Mouse (Mus musculus): ENCODE results near the gene Hectd3. TPM values are rescaled to one million over a fixed set of nuclear protein-coding genes. Genes with fewer than 3 reads are reported as not detected.

The Hectd3 gene
- total RNA-seq, 2 experiments from 2014 or later: 8.5 to 15.3 TPM

DNA sequence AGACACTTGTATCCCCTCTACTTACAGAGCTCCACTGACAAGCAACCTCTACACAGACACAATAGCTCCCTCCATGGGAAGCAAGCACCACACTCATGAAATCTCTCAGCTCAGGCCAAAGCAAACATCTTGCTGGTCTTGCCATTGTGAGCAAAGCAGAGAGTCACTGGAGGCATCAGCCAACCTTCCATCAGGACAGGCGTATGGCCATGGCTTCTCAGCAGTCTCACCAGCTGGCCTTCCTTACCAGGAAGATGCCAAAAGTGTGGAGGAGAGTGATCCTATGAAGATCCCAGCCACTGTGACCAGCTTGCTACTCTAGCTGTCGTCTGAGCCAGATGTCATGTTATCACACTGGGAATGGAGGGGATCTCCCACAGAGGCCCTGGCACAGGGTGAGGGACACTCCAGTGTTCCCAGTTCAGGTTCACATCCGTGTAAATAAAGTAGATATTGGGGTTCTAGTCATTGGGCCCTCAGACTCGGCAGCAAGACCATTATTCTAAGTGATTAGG is 19.8 kb downstream of the Hectd3 start:
- ATAC-seq (replicated peaks; ENCODE audit: poor library complexity, severe bottlenecking): no peak

DNA sequence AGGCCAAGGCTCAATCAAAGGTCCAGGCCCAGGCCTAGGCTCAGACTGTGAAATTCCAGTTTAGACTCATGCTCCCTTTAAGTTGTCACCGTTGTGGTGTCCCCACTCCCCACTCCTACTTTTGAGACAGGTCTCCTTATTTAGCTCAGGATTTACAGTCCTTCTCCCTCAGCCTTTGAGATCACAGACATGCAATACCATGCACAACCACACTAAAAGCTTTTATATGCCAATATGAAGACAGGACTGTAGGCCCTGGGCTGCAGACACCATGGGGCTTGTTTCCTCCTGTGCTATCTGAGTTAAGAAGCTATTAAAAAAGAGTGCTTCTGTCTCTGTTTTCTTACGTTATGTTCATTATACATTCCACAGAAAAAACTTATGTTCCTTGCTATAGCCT is 22.6 kb downstream of the Hectd3 start:
- ATAC-seq (replicated peaks; ENCODE audit: poor library complexity, severe bottlenecking): 0 out of 2 replicates have a peak, but pooled peaks have one; percentile 31

DNA sequence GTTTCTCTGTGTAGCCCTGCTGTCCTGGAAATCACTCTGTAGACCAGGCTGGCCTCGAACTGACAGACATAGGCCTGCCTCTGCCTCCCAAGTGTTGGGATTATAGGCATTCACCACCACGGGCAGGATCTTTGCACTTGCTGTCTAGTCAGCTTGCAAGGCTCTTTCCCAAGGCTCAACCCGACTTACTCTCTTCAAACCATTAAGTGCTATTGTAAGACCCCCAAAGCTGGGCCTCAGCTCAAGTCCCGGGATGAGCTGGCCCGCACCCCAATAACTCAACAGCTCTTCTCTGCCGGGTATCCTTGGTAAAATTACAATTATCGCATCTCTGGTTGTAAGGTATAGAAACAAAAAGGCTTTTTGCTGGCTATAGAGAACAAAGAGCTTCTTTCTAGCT is 23.2 kb downstream of the Hectd3 start:
- ATAC-seq (replicated peaks; ENCODE audit: poor library complexity, severe bottlenecking): no peak

DNA sequence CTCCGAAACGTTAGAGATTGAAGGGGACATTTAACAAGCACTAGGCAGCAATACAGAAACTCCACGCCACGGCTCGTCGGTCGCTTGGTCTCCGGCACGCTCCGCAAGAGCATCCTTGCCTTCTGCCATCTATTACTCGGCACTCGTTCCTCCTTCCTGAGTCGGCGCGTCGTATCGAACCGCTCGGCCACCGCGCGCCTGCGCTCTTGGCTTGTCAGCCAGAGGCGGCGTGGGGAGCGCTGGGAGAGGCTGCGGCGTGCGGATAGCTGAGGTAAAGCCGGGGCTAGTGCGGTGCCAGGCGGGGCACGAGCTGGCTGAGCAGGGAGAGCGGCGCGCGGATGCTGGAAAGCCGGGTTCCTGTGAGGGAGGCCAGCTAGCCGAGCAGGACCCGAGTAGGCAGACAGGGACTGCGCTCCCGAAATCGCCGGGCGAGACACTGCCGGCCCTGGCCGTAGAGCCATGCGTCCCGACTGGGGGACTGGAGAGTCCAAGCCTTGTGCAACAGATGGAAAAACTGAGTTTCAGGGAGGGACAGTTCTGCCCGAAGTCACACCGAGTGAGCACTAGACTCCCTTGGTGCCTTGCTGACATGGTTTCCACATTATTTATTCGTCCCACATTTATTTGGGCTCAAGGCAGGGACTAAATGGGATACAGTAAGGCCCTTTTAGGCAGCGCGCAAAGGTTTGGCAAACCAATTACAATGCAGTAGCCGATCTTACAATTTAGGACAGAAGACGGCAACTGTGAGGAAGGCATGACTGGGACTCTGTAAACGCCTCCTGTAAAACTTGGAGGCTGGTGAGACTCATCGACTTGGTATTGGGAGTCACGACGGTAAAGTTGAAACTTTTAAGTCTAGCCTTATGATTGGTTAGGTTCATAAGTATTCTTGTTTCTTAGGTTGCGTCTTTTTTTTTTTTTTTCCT is 24.4 kb downstream of the Hectd3 start, which contains the start of gene Eif2b3:
Gene Eif2b3 (plus strand): TSS at position 197 of the 929 bp plus-strand sequence.
- peak; percentile 99 for ATAC-seq (replicated peaks; ENCODE audit: poor library complexity, severe bottlenecking)

DNA sequence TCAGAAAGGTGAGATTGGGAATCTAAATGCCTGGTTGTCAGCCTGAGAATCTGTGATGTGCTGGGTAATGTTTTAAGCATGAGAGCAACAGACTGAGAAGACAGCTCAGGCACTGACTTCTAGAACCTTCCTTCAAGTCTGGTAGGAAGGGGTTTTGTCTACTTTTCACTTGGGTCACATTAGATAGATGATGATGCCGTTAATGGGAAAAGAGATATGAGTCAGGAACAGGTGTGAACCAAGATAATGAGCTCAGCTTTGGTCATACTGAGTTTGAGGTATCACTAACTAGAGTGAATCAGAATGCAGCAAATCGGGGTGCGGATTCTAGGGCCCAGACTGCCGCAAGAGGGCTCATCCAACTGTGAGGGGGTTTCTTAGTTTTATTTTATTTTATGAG is 28.4 kb downstream of the Hectd3 start:
- no peak for ATAC-seq (replicated peaks; ENCODE audit: poor library complexity, severe bottlenecking)

DNA sequence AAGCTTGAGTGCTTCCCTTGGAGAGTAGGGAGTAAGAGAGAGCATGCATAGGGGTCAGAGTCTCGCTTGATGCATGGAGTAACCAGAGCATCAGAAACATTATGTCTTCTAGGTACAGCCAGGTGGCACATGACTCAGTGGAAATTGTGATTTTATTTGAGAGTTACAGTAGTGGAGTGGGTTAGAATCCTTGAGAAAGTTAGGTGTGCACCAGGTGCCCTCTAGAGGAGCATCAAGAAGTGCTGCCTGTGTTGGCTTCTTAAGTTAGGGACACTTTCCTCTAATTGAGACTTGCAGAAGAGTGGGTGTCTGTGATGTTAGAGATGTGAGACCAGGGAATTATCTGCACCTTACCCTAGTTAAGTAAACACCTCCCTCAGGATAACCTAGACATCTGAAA is 36.0 kb downstream of the Hectd3 start:
- no peak for ATAC-seq (replicated peaks; ENCODE audit: poor library complexity, severe bottlenecking)

DNA sequence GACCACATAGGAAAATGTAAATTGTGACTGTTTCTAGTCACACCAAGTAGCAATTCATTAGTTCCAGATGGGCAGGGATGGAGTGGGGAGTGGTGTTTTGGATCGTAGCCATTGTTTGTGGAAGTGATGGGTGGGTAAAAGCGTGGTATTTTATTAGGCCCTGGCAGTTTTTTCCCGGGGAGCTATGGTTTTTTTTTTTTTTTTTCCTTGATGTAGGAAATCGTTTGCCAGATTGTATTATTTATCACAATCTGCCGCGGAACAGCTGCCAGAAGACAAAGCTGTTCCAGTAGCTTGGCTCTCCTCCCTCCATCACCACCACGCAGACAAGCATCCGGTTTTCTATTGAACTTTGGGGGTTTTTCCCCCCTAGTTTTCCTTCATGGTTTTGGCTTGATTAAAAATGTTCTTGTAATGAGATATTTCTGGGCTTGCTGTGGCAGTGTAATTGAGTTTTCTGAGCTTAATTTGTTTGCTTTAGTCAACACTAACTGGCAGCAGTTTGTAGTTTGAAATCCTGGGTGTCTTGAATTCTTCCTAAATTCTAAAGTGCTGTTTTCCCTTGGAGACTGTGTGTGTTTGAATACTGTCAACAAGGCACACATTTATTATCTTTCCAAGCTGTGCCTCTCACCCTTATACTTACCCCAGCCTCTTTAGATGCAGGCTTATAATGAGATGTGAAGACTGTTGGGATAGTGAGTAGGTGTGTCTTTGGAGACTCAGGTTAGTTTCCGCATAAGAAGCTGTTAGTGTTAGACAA is 45.0 kb downstream of the Hectd3 start:
- no peak for ATAC-seq (replicated peaks; ENCODE audit: poor library complexity, severe bottlenecking)

DNA sequence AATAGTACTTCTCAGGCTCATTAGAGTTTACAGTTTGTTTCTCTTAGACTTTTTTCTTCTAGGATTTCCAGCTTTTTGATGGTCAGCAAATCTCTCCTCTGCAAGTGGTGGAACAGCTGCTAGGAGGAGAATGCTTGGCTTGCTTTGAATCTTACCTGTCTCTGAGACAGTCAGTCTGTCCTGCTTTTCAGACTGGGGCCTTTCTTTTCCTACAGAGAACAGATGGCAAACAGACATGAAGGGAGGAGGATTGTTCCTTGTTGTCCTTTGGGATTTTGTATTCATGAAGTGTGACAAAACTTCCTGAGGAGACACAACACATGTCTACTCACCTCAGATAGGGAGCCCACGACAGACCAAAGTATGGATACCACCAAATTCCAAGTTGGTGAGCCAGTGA is 45.7 kb downstream of the Hectd3 start:
- ATAC-seq (replicated peaks; ENCODE audit: poor library complexity, severe bottlenecking): no peak

DNA sequence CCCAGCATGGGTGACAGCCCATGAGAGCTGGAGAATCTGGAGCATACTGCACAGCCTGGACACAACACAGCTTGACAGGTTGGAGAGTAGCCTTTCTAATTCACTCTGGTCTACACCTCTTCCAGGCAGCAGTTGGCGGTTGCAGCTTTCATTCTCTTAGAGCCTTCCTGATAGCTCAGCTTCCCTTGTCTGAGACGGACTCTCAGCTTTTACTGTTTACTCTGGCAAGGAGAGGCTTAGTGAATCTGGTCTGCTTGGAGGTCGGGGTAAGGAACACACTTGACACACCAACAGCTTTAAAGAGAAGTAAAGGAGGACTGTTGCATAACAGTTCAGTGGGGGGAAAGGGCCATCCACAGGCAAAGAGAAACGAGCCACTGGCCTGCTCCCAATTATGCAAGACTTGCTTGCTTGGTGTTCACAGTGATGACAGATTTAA is 46.2 kb downstream of the Hectd3 start:
- peak; percentile 99 for ATAC-seq (replicated peaks; ENCODE audit: poor library complexity, severe bottlenecking)

DNA sequence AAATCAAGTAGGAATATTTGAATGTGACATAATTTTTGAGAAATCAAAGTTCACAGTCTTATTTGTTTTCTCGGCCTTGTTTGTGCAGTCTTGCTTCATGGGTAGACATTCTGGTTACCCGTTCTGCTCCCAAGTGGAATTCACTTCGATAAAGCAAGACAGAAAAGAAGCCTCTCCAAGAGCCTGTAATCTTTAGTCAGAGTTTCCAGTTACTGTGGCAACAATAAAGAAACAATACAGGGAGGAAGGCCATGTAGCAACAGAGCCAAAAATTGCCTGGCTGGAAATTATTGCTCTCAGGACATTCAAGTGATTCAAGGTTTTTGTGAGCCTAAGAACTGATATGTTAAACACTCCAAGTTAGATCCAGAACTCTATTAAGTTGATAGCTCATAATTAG is 53.7 kb downstream of the Hectd3 start:
- ATAC-seq (replicated peaks; ENCODE audit: poor library complexity, severe bottlenecking): no peak

DNA sequence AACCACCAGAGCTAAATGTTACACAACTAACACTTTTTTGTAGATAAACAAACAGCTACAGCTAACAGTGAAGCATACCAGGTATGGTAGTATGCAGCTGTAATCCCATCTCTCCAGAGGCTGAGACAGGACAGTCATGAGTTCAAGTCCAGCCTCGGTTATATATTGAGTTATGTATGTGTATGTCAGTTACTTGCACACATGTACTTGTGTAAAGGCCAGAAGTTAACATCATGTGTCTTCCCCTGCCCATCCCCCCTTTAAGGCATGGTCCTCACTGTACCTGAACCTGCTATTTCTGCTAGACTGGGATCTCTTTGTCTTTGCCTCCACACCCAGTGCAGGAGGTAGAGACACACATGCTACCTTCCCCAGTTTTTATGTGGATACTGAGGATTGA is 54.4 kb downstream of the Hectd3 start:
- ATAC-seq (replicated peaks; ENCODE audit: poor library complexity, severe bottlenecking): no peak

DNA sequence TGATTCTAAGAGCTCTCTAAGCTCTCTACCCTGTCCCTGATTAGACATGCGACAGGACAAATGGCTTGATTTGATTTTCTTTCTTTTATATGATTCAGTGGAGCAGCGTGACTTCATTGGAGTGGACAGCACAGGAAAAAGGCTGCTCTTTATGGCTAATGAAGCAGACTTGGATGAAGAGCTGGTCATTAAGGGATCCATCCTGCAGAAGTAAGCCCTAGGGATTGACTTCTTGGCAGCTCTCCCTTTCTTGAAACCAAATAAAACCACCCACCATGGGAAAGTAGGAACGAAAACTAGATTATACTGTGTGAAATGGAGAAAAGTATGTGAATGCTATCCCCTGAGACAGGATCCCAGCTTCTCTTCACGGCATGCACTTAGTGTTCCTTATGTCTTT is 57.5 kb downstream of the Hectd3 start:
- ATAC-seq (replicated peaks; ENCODE audit: poor library complexity, severe bottlenecking): no peak

DNA sequence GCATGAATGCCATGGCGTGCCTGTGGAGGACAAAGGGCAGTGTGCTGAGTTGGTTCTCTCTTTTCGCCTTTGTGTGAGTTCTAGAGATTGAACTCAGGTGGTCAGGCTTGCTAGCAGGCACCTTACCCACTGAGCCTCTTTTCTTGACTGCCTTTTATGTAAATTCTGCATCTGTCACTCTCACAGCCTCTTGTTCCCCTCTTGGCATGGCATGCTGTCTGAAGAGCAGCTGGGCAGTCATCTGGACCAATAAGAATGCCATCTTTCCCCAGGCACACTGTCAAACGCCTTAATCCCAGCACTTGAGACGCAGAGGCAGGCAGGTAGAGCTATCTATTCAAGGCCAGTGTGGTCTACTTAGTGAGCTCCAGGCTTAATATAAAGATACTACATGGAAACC is 58.8 kb downstream of the Hectd3 start:
- ATAC-seq (replicated peaks; ENCODE audit: poor library complexity, severe bottlenecking): no peak

Other genes with a start within 250 kb of the Hectd3 start
- gene Toe1, start 187.7 kb upstream of the Hectd3 start, total RNA-seq (2014; fragmentation: Nextera tagmentation): 23.3 and 24.4 TPM in 2 replicates
- gene Toe1, start 187.7 kb upstream of the Hectd3 start, total RNA-seq (2017): 39.7 and 58.6 TPM in 2 replicates
- 13.0 and 17.2 TPM in 2 replicates for gene Mutyh, start 187.6 kb upstream of the Hectd3 start, total RNA-seq (2014; fragmentation: Nextera tagmentation)
- gene Mutyh, start 187.6 kb upstream of the Hectd3 start, total RNA-seq (2017): 4.5 and 5.8 TPM in 2 replicates
- gene Hpdl, start 173.6 kb upstream of the Hectd3 start, total RNA-seq (2014; fragmentation: Nextera tagmentation): not detected in 2 replicates
- 0.62 and 0.78 TPM in 2 replicates for gene Hpdl, start 173.6 kb upstream of the Hectd3 start, total RNA-seq (2017)
- gene Zswim5, start 117.9 kb upstream of the Hectd3 start, total RNA-seq (2014; fragmentation: Nextera tagmentation): 0.85 TPM in 1 of 2 replicates, not detected in the other
- gene Zswim5, start 117.9 kb upstream of the Hectd3 start, total RNA-seq (2017): 0.17 TPM in 1 of 2 replicates, not detected in the other
- gene Urod, start 904 bp upstream of the Hectd3 start, total RNA-seq (2014; fragmentation: Nextera tagmentation): 47.7 and 89.1 TPM in 2 replicates
- gene Urod, start 904 bp upstream of the Hectd3 start, total RNA-seq (2017): 40.2 and 57.8 TPM in 2 replicates
- gene Eif2b3, start 24.1 kb downstream of the Hectd3 start, total RNA-seq (2014; fragmentation: Nextera tagmentation): 13.1 and 31.2 TPM in 2 replicates
- gene Eif2b3, start 24.1 kb downstream of the Hectd3 start, total RNA-seq (2017): 39.7 and 41.3 TPM in 2 replicates
- 0.97 TPM in 1 of 2 replicates, not detected in the other for gene Ptch2, start 100.8 kb downstream of the Hectd3 start, total RNA-seq (2014; fragmentation: Nextera tagmentation)
- gene Ptch2, start 100.8 kb downstream of the Hectd3 start, total RNA-seq (2017): not detected in 2 replicates
- 5.0 and 14.5 TPM in 2 replicates for gene Btbd19, start 130.4 kb downstream of the Hectd3 start, total RNA-seq (2014; fragmentation: Nextera tagmentation)
- 6.9 and 7.2 TPM in 2 replicates for gene Btbd19, start 130.4 kb downstream of the Hectd3 start, total RNA-seq (2017)
- gene Tctex1d4, start 131.5 kb downstream of the Hectd3 start, total RNA-seq (2014; fragmentation: Nextera tagmentation): 0.77 TPM in 1 of 2 replicates, not detected in the other
- gene Tctex1d4, start 131.5 kb downstream of the Hectd3 start, total RNA-seq (2017): not detected in 2 replicates
- gene Plk3, start 138.6 kb downstream of the Hectd3 start, total RNA-seq (2014; fragmentation: Nextera tagmentation): 1.5 and 2.2 TPM in 2 replicates
- gene Plk3, start 138.6 kb downstream of the Hectd3 start, total RNA-seq (2017): 1.5 and 2.5 TPM in 2 replicates
- gene Rps8, start 160.9 kb downstream of the Hectd3 start, total RNA-seq (2014; fragmentation: Nextera tagmentation): 4,230 and 5,237 TPM in 2 replicates
- 2,283 and 2,839 TPM in 2 replicates for gene Rps8, start 160.9 kb downstream of the Hectd3 start, total RNA-seq (2017)
- gene Kif2c, start 187.3 kb downstream of the Hectd3 start, total RNA-seq (2014; fragmentation: Nextera tagmentation): 15.8 and 23.5 TPM in 2 replicates
- gene Kif2c, start 187.3 kb downstream of the Hectd3 start, total RNA-seq (2017): 44.9 and 47.0 TPM in 2 replicates

Data from granulocyte monocyte progenitor cell, adult 5-6 weeks (primary cell).